Mouse (Mus musculus): ENCODE results near the gene Nlrp2.

Gene Nlrp2

GRCm38 (mm10) chr7:5350935-5351334 is at the start of gene Nlrp2:
Nlrp2 (minus strand) TSS chr7:5351035.
- DNase-seq, result no peak

GRCm38 (mm10) chr7:5366724-5367123 is 15.9 kb upstream of the Nlrp2 start:
- no peak for DNase-seq

DNA sequence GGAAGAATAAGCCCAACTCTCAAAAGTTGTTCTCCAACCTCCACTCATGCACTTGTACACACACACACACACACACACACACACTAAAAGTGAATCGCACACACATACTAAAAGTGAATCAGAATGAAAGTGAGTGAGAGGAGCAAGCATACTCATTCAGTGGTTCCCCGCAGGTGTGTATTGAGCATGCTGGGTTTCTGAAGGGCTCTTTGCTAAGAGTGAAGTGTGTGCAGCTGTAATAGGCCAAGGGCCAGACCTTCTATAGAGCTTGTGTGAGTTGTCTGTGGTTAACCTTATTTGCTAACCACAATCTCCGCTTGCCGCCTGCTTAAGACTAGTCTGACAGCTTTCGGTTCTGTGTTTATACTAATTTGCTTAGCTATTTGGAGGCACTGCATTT is 12.8 kb upstream of the Nlrp2 start:
- no peak for DNase-seq

DNA sequence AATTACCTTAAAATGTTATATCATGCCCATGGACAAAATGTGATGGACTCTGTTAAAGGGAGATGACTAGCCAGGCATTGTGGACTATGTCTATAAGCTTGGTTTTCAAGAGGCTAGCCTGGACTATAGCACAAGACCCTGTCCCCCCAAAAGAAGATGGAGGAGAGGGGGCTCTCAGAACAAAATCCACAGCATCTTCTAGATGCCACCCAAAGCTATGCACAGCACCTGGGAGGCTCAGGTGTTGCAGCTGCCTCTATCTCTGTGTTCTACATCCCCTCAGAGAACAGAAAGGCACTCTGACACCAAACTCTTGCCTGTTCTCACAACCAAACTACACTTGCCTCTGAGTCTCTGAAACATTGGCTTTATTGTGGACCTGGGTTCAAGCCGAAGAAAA is 598 bp downstream of the Nlrp2 start, which contains the start of gene Gm5065:
TSS of gene Gm5065 (plus strand) at position 301 of the 400 bp plus-strand sequence.
- no peak for DNase-seq

DNA sequence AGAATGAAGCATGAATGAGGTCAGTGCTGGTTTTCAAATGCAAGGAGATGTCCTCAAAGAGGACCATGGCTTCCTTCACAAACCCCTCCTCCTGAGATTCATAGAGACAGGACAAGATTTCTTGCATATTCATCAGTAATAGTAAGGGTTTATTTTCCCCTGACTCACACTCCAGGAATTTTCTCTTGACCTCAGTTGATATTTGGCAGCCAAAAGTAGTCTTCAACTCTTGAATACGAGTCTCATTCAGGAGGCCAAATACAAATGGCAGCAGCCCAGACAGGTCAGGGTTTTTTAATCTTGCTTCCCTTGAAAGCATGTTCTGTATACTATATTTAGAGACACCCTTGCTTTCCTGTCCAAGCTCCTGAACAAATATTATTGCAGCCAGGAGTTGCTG is 23.3 kb downstream of the Nlrp2 start:
- DNase-seq, result no peak

GRCm38 (mm10) chr7:5288281-5288680 is 62.6 kb downstream of the Nlrp2 start:
- DNase-seq, result no peak

DNA sequence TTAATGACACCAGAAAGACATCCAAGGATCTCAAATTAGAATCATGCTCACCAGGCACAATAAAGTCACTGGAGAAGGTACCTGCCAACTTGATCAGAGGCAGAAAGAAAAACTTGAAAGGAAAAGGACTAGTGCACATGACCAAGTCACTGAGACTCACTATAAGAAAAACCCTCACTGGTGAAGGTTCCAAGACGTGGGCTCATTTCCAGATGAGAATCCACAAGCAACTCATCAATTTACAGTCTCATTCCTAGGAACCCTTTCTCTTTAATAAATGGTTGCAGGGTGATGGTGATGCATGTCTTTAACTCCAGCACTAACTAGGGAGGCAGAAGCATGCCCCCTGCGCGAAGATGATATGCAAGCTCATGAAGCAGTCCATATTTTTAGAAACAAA is 87.8 kb downstream of the Nlrp2 start:
- DNase-seq, result no peak

Measured in kidney, adult 8-10 months (tissue).